Mouse (Mus musculus) bone marrow, adult 2 months (tissue): ENCODE measurements at regions not wholly inside any gene's neighbourhood (a gene's known extent, or its start where the extent isn't known, plus 50 kb on each side); places are given as distances from the start of the nearest gene placed in this dataset.

Experiments used
- CTCF ChIP-seq: fragments of 200-500 bp; IDR thresholded peaks from 2 replicates; pipeline ENCODE4 v1.5.1; 2011; ENCODE audit warnings: low read length, control low read depth; ENCODE audit not compliant: control insufficient read depth, insufficient read depth
- POLR2A ChIP-seq: fragments of 200-500 bp; IDR thresholded peaks from 2 replicates; pipeline ENCODE4 v1.6.1; 2011; ENCODE audit warnings: low read depth, mild to moderate bottlenecking, control low read depth, low read length, borderline replicate concordance; ENCODE audit not compliant: control insufficient read depth

- TF ChIP-seq POLR2A (no peak), CTCF (no peak)
These were observed 1116.8 kb downstream of the Basp1 start for GRCm38 (mm10) chr15:24296798-24297197.
